Mouse (Mus musculus) adrenal gland, postnatal 25 days (tissue): ENCODE data around the gene Cdh23. TPM values are rescaled to one million over a fixed set of nuclear protein-coding genes. Genes with fewer than 3 reads are reported as not detected.
A peak's percentile ranks its signal among the peaks of the same experiment; 100 is the strongest.

ENCODE experiments used
- DNase-seq: peaks from one replicate; pipeline ENCODE4 v3.0.0; 2021; ENCODE audit warnings: mixed read lengths
- total RNA-seq: library from RNA; stranded (reverse); gene quantifications from 2 replicates; pipeline ENCODE4 v1.2.3, GENCODE M21; 2021

Gene Cdh23
- total RNA-seq, 1 experiment from 2014 or later = 2.8 TPM

- DNase-seq = no peak
Observed at GRCm38 (mm10) chr10:60334583-60334982, 361.7 kb downstream of the Cdh23 start.

- DNase-seq = no peak
Observed at GRCm38 (mm10) chr10:60328963-60329650, 367.2 kb downstream of the Cdh23 start.

GRCm38 (mm10) chr10:60316166-60316565, 380.1 kb downstream of the Cdh23 start:
- no peak for DNase-seq

GRCm38 (mm10) chr10:60313606-60314005, 382.7 kb downstream of the Cdh23 start:
- no peak for DNase-seq

- no peak for DNase-seq
Observed at GRCm38 (mm10) chr10:60310629-60311028, 385.7 kb downstream of the Cdh23 start.

- peak; percentile 69 for DNase-seq
Observed at GRCm38 (mm10) chr10:60304854-60305628, 391.2 kb downstream of the Cdh23 start.

GRCm38 (mm10) chr10:60303419-60303818, 392.9 kb downstream of the Cdh23 start:
- no peak for DNase-seq

GRCm38 (mm10) chr10:60299636-60300035, 396.7 kb downstream of the Cdh23 start:
- no peak for DNase-seq

- DNase-seq = no peak
Observed at GRCm38 (mm10) chr10:60296027-60296426, 400.3 kb downstream of the Cdh23 start.

- DNase-seq = no peak
Observed at GRCm38 (mm10) chr10:60295356-60295755, 400.9 kb downstream of the Cdh23 start.

GRCm38 (mm10) chr10:60294621-60295020, 401.7 kb downstream of the Cdh23 start:
- DNase-seq = no peak

- no peak for DNase-seq
Observed at GRCm38 (mm10) chr10:60292209-60292608, 404.1 kb downstream of the Cdh23 start.

- DNase-seq = no peak
Observed at GRCm38 (mm10) chr10:60290739-60291110, 405.6 kb downstream of the Cdh23 start.

- no peak for DNase-seq
Observed at GRCm38 (mm10) chr10:60290026-60290738, 406.1 kb downstream of the Cdh23 start.

GRCm38 (mm10) chr10:60289216-60289615, 407.1 kb downstream of the Cdh23 start:
- DNase-seq = no peak

- no peak for DNase-seq
Observed at GRCm38 (mm10) chr10:60287726-60288125, 408.6 kb downstream of the Cdh23 start.

GRCm38 (mm10) chr10:60287161-60287560, 409.1 kb downstream of the Cdh23 start:
- no peak for DNase-seq

- no peak for DNase-seq
Observed at GRCm38 (mm10) chr10:60286546-60286945, 409.7 kb downstream of the Cdh23 start.

GRCm38 (mm10) chr10:60285676-60286372, 410.5 kb downstream of the Cdh23 start:
- DNase-seq = peak; percentile 44

- no peak for DNase-seq
Observed at GRCm38 (mm10) chr10:60285183-60285582, 411.1 kb downstream of the Cdh23 start.

- DNase-seq = no peak
Observed at GRCm38 (mm10) chr10:60284676-60285111, 411.6 kb downstream of the Cdh23 start.

- DNase-seq = no peak
Observed at GRCm38 (mm10) chr10:60284248-60284647, 412.0 kb downstream of the Cdh23 start.
